Mouse (Mus musculus) gastrocnemius, postnatal 36 days (tissue): ENCODE data around the gene Zfp977. TPM values are rescaled to one million over a fixed set of nuclear protein-coding genes. Genes with fewer than 3 reads are reported as not detected.
"Not testable (repeated sequence)": the region's sequence is repeated elsewhere in the genome, so short reads cannot be mapped to it uniquely, and the experiment has no call there.

Experiments
- DNase-seq, 2 experiments: peaks; one replicate each; pipeline ENCODE4 v3.0.0; 2022
- intact Hi-C: fragments of 180-260 bp; cut with DNase I; formaldehyde crosslinking; loops from one replicate; pipeline ENCODE4 v1.15.1; 2025
- long read RNA-seq, 2 experiments: library from polyadenylated mRNA; stranded (forward); transcript quantifications; one replicate each; pipeline ENCODE4 v2.0.0; 2021
- microRNA-seq, 2 experiments: library from miRNA; unstranded; fragments of <30 nt; microRNA quantifications; one replicate each; pipeline ENCODE4 v1.2.0; 2021
- total RNA-seq, 2 experiments: library from RNA; stranded (reverse); gene quantifications; 2 replicates each; pipeline ENCODE4 v1.2.3; 2021

The Zfp977 gene
- under 1 TPM; 0.30 to 0.31 TPM for total RNA-seq
- long read RNA-seq, experiment 1: 0 reads
- long read RNA-seq, experiment 2: 0 reads

- DNase-seq, intact Hi-C loops: not testable (repeated sequence)
Observed at GRCm38 (mm10) chr7:42592413-42592812, at the start of gene Zfp977. Gene Zfp977 (minus strand): TSS chr7:42592547.

- DNase-seq, intact Hi-C loops: not testable (repeated sequence)
Observed at GRCm38 (mm10) chr7:42631031-42631430, 38.7 kb upstream of the Zfp977 start.

GRCm38 (mm10) chr7:42595666-42596065 is 3.3 kb upstream of the Zfp977 start:
- DNase-seq, intact Hi-C loops: not testable (repeated sequence)

- DNase-seq, intact Hi-C loops: not testable (repeated sequence)
Observed at GRCm38 (mm10) chr7:42591311-42591710, 1.0 kb downstream of the Zfp977 start.

- intact Hi-C loops: no loop called here
- DNase-seq: no peak
Observed at GRCm38 (mm10) chr7:42578488-42578887, 13.9 kb downstream of the Zfp977 start, which contains the start of gene Gm21028. Gene Gm21028 (minus strand): TSS chr7:42578588.

- intact Hi-C loops: no loop called here
Observed at GRCm38 (mm10) chr7:42551766-42552165, 40.6 kb downstream of the Zfp977 start.

More at GRCm38 (mm10) chr7:42551766-42552165, 40.6 kb downstream of the Zfp977 start:
- no peak for DNase-seq

Small RNAs within 50 kb of the gene (microRNA-seq; reads per million reads assigned to microRNA genes)
- 0 reads per million in 2 experiments for gene Gm24938

Other genes starting within 250 kb of the Zfp977 start
- gene 4933421I07Rik, start 144.4 kb downstream of the Zfp977 start, total RNA-seq: not detected
- gene Zfp141, start 86.8 kb downstream of the Zfp977 start, total RNA-seq: 1 to 10 TPM; 4.2 to 6.7 TPM
- gene Gm21028, start 14.0 kb downstream of the Zfp977 start, total RNA-seq: not detected
- 1 to 10 TPM in 1 of 2 experiments, under 1 TPM in 1; 0.42 to 1.4 TPM for gene Zfp976, start 50.0 kb upstream of the Zfp977 start, total RNA-seq
- gene Zfp975, start 100.2 kb upstream of the Zfp977 start, total RNA-seq: 1 to 10 TPM; 2.7 to 3.8 TPM
- not detected for gene Gm17067, start 134.5 kb upstream of the Zfp977 start, total RNA-seq
- gene Vmn2r62, start 201.0 kb upstream of the Zfp977 start, total RNA-seq: not detected